Mouse (Mus musculus): ENCODE data around the gene Rtn1. TPM values are rescaled to one million over a fixed set of nuclear protein-coding genes. Genes with fewer than 3 reads are reported as not detected.

Rtn1 gene
- polyA plus RNA-seq, 1 experiment from 2014 or later = 84.3 TPM

- WGBS = 60% methylated on average over 7 of the region's 7 CpGs
- ATAC-seq (ENCODE audit: insufficient number of reproducible peaks, insufficient read depth, low FRiP score, low read depth) = no peak
- Histone ChIP-seq H3K4me1 (ENCODE audit: control insufficient read depth, insufficient read depth, low read length) (0 out of 2 replicates have a peak, but pooled peaks cover 4% of the 10 kb centered on the region), H3K27me3 (ENCODE audit: control insufficient read depth, insufficient read depth, low read length) (no peaks in the 10 kb centered on the region), H3K4me2 (replicated peaks; ENCODE audit: low read depth, low read length) (no peak overlapping the region), H3K27ac (ENCODE audit: low read length) (no peak overlapping the region), H3K9me3 (ENCODE audit: control insufficient read depth, low read depth, low read length) (no peaks in the 10 kb centered on the region), H3K36me3 (ENCODE audit: control insufficient read depth, insufficient read depth, low read length) (no peaks in the 10 kb centered on the region), H3K4me3 (ENCODE audit: low read depth, low read length) (no peak overlapping the region), H3K9ac (replicated peaks; ENCODE audit: low read depth, low read length) (no peak overlapping the region)
These were observed 211.4 kb downstream of the Rtn1 start for GRCm38 (mm10) chr12:72197434-72197833.

DNA sequence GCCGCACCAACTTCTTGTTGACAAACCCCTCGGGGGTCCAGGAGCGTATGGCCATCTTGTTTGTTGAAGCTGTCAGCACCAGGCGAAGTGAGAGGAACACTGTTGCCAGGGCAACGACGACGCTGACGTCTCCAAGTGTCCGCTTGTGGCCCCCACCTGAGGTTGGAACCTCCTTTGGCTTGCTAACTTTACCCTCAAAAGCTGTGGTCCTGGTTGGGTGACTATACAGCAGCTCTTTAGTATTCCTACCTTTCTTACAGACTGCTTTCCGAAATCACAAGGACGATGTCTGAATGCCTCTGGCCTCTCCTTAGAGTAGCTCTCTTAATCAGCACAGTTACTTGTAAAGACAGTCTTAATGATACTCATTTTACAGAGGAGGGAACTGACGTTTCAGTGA lies 223.9 kb downstream of the Rtn1 start, which contains the start of gene Ccdc175:
Gene Ccdc175, minus strand, starts transcription at position 101 of the 400 bp plus-strand sequence.
- ATAC-seq (ENCODE audit: insufficient number of reproducible peaks, insufficient read depth, low FRiP score, low read depth) = no peak
- H3K9ac ChIP-seq (replicated peaks; ENCODE audit: low read depth, low read length) = no peak within 1 kb of the TSS
- H3K36me3 ChIP-seq (ENCODE audit: control insufficient read depth, insufficient read depth, low read length) = no peaks in the 10 kb centered on the region
- no peaks in the 10 kb centered on the region for H3K9me3 ChIP-seq (ENCODE audit: control insufficient read depth, low read depth, low read length)
- 70% methylated on average over 12 of the region's 12 CpGs for WGBS
- no peak within 1 kb of the TSS for H3K27ac ChIP-seq (ENCODE audit: low read length)
- no peaks in the 10 kb centered on the region for H3K27me3 ChIP-seq (ENCODE audit: control insufficient read depth, insufficient read depth, low read length)
- H3K4me1 ChIP-seq (ENCODE audit: control insufficient read depth, insufficient read depth, low read length) = no peaks in the 10 kb centered on the region
- no peak within 1 kb of the TSS for H3K4me2 ChIP-seq (replicated peaks; ENCODE audit: low read depth, low read length)
- no peak within 1 kb of the TSS for H3K4me3 ChIP-seq (ENCODE audit: low read depth, low read length)

GRCm38 (mm10) chr12:72179561-72179960 lies 229.3 kb downstream of the Rtn1 start:
- ATAC-seq (ENCODE audit: insufficient number of reproducible peaks, insufficient read depth, low FRiP score, low read depth) = no peak
- Histone ChIP-seq H3K4me1 (ENCODE audit: control insufficient read depth, insufficient read depth, low read length) (no peaks in the 10 kb centered on the region), H3K9me3 (ENCODE audit: control insufficient read depth, low read depth, low read length) (no peaks in the 10 kb centered on the region), H3K4me2 (replicated peaks; ENCODE audit: low read depth, low read length) (no peak overlapping the region), H3K27me3 (ENCODE audit: control insufficient read depth, insufficient read depth, low read length) (no peaks in the 10 kb centered on the region), H3K27ac (ENCODE audit: low read length) (no peak overlapping the region), H3K4me3 (ENCODE audit: low read depth, low read length) (no peak overlapping the region), H3K36me3 (ENCODE audit: control insufficient read depth, insufficient read depth, low read length) (no peaks in the 10 kb centered on the region), H3K9ac (replicated peaks; ENCODE audit: low read depth, low read length) (no peak overlapping the region)
- 76% methylated on average over 4 of the region's 4 CpGs for WGBS

DNA sequence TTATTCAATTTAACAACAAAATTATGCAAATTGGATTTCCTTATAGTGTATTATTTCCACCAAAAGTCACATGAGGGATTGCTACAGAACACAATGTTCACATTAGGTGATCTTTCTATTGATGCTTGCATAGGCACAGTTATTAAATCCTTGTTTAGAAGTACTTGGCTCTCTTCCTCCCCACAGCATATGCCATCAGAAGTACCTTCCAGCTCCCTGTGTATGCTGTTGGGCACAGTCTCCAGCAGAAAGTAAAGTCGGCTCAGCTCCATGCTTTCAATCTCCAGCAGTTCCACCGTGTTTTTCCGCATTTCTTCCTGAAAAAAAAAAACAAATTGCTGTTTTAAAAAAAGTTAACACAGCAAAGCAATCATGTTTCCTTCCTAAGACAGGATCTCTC lies 230.5 kb downstream of the Rtn1 start:
- Histone ChIP-seq H3K27me3 (ENCODE audit: control insufficient read depth, insufficient read depth, low read length) (no peaks in the 10 kb centered on the region), H3K27ac (ENCODE audit: low read length) (no peak overlapping the region), H3K4me2 (replicated peaks; ENCODE audit: low read depth, low read length) (no peak overlapping the region), H3K36me3 (ENCODE audit: control insufficient read depth, insufficient read depth, low read length) (no peaks in the 10 kb centered on the region), H3K4me1 (ENCODE audit: control insufficient read depth, insufficient read depth, low read length) (no peaks in the 10 kb centered on the region), H3K4me3 (ENCODE audit: low read depth, low read length) (no peak overlapping the region), H3K9me3 (ENCODE audit: control insufficient read depth, low read depth, low read length) (no peaks in the 10 kb centered on the region), H3K9ac (replicated peaks; ENCODE audit: low read depth, low read length) (no peak overlapping the region)
- WGBS = 92% methylated on average over 3 of the region's 3 CpGs
- no peak for ATAC-seq (ENCODE audit: insufficient number of reproducible peaks, insufficient read depth, low FRiP score, low read depth)

Other genes starting within 250 kb of the Rtn1 start
- gene Ccdc175, start 224.0 kb downstream of the Rtn1 start, polyA plus RNA-seq (2014; fragmentation: Nextera tagmentation; extraction: Ambion mirVana) = not detected in 2 replicates
- gene Lrrc9, start 32.8 kb upstream of the Rtn1 start, polyA plus RNA-seq (2014; fragmentation: Nextera tagmentation; extraction: Ambion mirVana) = 0.34 and 0.42 TPM in 2 replicates
- 11.2 and 12.2 TPM in 2 replicates for gene Pcnx4, start 127.3 kb upstream of the Rtn1 start, polyA plus RNA-seq (2014; fragmentation: Nextera tagmentation; extraction: Ambion mirVana)
- gene Gm4756, start 240.6 kb upstream of the Rtn1 start, polyA plus RNA-seq (2014; fragmentation: Nextera tagmentation; extraction: Ambion mirVana) = not detected in 2 replicates

Measured in stomach, embryonic 14.5 days (tissue).